Mouse (Mus musculus): ENCODE measurements at regions not wholly inside any gene's neighbourhood (a gene's known extent, or its start where the extent isn't known, plus 50 kb on each side); places are given as distances from the start of the nearest gene placed in this dataset.

- TF ChIP-seq CTCF (IDR thresholded peaks at IDR 0.05; ENCODE audit: control insufficient read depth, insufficient read depth, insufficient replicate concordance, low read depth, low read length) (no peak), POLR2A (IDR thresholded peaks at IDR 0.05; ENCODE audit: control insufficient read depth, low read depth, low read length) (no peak)
These were observed 179.1 kb upstream of the Gm10131 start for GRCm38 (mm10) chr8:34290670-34291069.

Data from testis, adult 2 months (tissue).